Mouse (Mus musculus): ENCODE measurements at regions not wholly inside any gene's neighbourhood (a gene's known extent, or its start where the extent isn't known, plus 50 kb on each side); places are given as distances from the start of the nearest gene placed in this dataset.

DNA sequence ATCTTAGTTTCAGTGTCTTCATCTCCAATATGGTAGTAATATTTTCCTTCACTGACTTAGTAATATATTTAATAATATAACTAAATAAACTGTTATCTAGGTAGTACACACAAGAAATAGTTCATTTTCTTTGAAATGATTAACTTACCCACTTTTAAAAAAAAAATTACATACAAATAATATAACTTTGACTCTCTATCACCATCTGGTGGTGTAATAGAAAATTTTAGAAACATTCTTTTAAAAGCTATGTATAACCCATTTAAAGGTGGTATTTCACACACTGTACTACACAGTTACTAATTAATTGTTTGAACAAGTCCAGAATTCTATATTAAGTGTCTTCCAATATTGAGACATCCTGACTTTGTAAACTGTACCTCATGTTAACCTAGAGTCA is 53.9 kb upstream of the Olfr266 start:
- DNase-seq, result no peak

DNA sequence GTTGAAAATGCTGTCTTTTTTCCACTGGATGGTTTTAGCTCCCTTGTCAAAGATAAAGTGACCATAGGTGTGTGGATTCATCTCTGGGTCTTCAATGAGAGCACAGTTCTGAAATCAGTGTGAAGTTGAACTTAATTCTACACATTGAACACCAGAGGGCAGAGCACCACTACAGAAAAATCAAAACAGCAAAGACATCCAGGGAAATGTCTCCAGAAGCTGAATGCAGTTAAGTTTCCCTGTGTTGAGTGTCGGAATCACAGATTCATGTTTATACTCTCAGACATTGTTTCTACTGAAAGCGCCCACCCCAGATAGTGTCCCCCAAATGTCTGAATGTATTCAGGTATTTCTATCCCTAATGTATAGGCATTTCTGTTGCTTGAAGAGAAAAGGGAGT is 77.1 kb upstream of the Olfr266 start:
- peak; percentile 9 to 26 for DNase-seq

DNA sequence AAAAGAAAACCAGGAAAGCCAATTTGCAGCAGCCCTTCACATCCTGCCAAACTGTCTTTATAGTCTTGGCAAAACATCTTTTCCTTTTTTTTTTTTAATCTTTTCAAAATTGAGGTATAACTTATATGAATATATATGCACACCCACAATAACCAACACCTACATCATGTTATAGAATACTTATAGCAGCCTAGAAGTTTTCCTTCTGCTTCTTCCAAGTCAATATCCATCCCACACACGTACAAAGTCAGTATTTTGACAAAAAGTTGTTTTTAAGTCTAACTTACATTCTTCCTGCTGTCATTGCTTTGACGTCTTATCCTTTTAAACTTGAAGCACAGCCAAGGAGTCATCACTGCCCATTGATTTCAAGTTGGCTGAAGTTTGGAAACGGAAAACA is 80.6 kb upstream of the Olfr266 start:
- no peak for DNase-seq

DNA sequence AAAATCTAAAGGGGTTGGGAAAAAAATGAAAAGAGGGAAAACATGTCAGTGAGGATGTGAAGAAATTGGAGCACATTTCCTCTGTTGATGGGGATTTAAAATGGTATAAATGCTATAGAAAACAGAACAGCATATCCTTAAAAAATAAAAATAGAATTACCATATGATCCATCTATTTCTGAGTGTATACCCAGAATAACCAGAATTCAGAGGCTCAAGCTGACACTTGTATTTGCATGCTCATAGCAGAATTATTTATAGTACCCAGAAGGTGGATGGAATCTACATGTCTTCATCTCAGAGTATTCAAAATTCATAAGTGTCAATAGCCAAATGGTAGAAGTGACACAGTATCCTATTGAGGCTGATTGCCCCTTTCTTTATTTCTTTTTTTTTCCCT is 99.9 kb upstream of the Kcna3 start:
- no peak for DNase-seq

DNA sequence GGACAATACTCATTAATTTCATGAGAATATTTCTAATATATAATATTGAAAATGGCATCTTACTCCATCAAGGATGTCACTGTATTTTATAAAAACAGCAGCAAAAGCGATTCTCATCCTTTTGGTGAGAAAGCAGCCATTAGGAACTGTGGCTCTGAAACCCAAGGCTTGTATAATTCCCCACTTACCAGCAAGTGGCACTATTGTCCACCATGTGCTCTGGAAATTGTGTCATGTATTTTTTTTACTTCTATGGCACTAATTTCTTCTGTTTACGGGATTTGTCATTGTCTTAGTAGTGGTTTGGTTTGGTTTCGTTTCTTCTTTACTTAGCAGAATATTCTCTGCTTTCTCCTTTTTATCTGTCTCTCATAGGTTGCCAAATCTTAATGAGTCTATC is 95.9 kb upstream of the Kcna3 start:
- no peak for DNase-seq

DNA sequence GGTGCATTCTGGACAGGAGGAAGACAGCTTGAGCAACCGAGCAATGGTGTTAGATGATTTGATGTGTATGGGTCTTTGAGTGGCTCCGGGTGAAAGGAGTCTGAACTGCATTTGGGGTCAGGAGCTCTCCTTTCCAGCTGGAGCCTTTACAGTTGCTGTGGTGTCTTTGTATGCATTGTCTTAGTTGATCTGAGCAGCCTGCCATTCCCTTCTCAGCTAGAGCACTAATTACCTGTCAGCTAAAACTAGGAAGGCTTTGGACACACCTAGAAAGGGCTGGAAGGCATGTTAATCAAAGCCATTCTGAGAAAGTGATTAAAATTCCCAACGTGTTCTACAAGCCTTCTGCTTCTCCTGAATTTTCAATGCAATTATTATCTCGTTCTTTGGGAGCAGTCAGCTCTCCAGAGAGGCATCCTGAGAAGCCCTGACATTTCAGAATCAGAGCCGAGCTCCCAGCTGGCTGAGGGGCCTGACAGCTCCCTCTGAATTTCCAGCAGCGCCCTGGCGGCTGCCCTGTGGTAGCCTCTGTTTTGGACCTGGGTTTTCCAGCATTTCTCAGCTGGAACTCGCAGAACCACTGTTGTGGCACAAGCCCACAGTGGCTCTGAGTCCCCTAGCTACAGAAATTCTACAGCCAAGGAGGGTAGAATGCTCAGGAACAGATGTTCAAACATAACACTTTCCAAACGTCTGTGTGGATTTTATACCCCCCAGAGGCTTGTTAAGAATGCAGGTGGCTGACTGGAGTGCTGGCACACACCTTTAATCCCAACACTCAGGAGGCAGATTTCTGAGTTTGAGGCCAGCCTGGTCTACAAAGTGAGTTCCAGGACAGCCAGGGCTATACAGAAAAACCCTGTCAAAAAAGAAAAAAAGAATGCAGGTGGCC is 80.2 kb upstream of the Kcna3 start:
- no peak for DNase-seq

DNA sequence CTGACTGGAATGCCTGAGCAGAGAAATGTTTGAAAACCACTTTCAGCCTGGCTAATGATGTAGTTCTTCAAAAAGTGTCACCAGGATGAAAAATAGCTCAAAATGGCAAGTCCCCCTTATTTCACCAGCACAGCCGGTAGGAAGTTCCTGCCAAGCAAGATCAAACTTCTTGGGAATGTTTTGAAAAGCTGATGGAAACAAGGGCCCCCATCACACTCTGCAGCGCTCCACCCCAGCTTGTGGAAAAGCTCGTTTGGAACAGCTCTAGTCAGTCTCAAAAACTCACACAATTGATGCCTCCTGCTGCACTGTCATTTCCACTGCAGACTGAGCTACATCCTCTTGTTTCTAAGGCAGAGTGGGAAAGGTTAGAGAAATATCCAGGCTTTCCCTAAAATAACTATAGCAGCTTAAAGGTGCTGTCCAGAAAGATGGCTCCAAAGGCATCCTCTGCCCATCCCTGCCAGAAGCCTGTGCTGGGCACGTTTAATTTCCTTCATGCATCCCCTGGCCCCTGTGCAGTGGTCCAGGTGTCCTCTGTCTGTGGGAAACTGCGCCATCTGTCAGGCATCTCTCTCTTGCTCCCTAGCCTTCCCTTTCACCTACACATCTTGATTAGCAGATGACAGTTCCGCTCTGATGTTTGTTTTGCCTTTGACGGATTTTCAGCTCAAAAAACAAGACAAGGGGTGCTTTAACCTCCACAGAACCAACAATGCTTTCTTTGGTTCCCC is 78.6 kb upstream of the Kcna3 start:
- no peak for DNase-seq

DNA sequence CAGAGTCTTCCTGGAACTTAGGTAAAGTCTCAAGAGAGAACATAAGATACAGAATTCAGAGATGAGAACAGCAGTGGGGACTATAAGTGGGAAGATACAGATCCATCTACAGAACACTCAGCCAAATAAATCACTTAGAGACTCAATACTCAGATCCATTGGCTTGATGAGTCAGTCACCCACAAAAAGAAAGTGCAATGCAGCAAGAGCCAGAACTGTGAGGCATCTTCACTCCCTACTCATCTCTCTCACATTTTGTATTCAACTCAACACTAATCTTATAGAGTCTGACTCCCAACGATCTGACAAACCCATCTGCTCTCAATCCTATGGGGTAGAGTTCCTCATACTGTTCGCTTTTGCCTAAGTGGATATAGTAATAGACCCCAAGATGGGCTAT is 77.8 kb upstream of the Kcna3 start:
- no peak for DNase-seq

DNA sequence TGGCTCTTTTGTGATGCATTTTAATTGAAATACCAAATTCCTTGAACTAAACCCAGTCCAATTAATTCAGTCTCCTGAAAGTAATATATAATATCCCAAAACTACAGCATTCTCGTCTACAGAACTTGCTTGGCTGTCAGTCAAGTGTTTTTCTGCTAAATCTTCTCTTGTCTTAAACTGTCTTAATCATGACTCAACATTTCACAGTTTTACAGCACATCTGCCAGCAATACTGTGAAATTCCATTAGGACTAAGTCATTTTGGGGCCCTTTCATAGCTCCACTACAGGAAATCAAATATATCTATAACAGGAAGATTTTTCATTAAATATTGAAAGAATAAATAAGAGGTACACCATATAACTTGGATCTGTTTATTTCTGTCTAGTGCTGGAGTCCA is 75.4 kb upstream of the Kcna3 start:
- no peak for DNase-seq

DNA sequence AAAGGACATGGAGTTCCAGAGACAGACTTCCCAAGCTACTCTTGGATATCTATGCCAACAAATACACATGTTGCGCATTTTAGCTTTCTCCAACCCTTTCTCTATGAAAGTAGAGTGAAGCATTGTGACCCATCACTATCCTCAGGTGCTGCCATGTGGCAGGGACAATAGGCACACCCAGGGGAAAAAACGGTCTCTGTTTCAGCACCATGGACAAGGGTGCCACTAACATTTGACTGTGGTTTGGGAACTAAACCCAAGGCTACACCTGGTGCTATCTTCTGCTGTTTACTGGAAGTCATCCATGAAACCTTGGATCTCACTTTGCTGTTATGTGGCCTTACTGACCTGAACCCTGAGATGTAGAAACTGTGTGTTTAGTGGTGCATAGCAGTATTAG is 73.5 kb upstream of the Kcna3 start:
- no peak for DNase-seq

DNA sequence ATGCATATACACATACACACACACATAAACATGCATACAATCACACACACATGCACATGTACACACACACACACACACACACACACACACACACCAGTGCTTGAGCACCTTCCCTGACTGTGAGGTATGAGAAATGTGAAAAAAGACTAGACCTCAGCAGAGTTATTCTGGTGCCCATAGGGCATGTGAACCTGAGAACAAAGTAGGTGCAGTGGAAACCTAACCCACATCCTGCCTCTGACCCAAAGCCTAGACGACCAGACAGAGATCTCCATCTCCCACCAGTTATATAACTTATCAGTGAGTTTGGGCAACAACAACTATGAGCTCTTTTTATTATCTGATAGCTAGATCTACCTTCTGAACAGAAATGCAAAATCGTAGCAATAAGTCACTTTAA is 69.8 kb upstream of the Kcna3 start:
- no peak for DNase-seq

DNA sequence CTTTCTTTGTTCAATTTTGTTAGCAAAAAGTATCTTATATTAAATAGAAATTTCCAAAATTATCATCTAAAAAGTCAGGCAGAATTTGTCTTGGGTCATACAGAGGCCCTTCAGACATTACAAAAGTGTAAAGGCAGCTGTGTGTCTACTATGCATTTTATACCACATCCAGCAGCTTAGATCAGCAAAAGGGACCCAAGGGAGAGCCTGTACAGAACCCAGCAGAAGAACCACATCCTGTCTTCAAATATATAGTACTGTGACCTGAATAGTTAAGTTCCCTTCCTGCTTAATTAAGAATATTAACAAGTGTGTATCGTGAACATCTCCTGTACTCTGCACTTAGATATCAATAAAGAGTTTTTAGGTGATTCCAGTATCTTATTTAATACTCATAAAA is 68.5 kb upstream of the Kcna3 start:
- DNase-seq, result no peak

DNA sequence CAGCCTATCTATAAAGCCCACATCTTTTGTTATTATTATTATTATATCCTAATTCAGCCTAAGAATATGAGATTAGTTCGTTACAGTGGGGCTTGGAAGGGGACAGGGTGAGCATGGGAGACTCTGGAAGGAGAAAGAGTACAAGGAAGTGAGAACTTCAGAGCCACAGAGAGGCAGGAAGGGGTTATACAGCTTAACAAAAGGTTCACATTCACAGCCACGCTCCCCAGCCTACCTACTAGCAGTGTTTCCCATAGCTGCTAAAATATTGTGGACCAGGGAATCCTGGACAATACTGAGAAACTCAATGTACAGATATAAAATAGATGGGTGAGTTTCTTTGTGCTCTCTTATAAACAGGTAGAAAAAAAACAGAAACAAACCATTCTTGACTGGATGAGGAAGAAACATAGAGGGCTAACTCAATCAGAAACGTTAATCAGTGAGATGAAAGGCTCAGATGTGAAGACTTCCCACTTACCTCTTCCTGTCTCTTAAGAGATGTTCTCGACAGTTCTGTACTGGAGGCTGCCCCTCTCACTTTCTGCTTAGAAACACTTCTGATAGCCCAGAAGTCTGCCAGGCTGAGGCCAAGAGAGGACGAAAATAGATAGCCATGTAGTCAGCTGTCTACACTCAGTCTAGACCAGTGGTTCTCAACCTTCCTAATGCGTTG is 61.7 kb upstream of the Kcna3 start:
- no peak for DNase-seq

DNA sequence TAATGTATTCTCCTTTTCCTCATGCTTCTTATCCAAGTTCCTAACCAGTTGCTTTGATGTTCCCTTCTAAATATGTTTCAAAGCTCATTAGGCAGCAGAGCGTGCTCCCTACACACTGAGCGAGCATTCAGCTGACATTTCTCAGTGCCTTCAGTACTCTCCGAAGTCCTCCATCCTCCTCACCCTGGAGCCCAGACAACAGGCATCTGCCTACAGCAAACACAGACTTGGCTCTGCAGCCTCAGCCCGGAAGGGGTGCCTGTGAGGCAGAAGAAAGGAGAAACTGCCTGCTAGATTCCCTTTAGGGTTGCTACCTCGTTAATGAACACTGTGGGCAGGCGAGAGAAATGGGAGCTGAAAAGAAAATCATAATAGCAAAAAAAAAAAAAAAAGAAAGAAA is 57.2 kb upstream of the Kcna3 start:
- no peak for DNase-seq

DNA sequence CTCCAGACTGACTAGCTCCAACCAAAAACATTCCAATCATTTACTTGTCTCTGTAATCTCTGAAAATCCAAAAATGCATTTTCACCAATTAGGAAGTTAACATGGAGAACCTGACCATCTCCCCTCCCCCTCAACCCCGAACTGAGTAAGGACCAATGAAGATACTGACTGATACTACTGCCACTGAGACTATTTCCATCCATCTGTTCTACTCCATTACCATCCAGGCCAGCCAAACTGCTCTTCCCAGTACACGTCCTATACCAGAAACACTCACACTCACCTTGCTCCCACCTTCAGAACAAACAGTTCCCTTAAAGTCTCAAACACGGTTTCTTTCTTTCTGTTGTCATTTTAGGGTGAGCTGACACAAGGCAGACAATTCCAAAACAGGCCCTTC is 55.1 kb upstream of the Kcna3 start:
- no peak for DNase-seq

DNA sequence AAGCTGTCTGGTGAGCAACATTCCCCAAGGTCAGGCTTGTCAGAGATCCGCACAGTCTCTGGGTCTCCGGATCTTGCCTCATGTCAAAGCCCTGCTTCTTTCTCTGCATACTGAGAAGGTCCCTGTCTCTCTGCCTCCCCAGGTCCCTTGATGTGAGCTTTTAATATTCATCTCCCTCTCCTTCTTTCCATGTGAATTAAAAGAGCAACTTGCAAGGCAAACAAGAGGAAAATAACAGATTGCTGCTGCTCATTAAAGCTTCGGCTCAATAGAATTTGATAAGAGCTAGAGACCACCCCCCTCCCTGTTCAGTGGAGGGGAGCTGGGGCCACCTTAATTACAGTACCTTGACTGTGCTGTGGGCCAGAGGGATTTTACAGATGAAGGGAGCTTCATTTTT is 54.6 kb upstream of the Kcna3 start:
- no peak for DNase-seq

DNA sequence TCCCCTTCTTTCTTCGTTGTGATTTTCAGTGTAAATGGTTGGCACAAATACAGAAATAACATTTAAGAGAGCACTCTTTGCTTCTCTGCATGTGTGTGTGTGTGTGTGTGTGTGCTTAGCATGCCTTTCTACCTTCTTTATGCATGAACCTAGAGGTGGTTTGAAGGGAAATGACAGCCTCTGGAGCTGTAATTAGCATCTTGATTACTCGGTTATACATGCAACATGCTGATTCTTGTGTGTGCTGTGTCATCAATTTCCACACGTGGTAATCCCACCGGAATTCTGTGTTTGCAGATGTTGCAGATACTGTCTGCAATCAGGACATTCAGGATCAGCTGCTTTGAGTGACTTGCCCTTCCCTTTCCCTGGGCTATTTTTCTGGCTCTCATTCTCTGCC is 51.7 kb upstream of the Kcna3 start:
- no peak for DNase-seq
